Mouse (Mus musculus) MEL (cell line): ENCODE data around the gene Sla2.

Experiments used
- CHD1 ChIP-seq: IDR thresholded peaks from 2 replicates; pipeline ENCODE4 v1.6.1; 2012; ENCODE audit warnings: low read depth, mild to moderate bottlenecking, inconsistent platforms, low read length, improper control_type of control experiment
- CTCF ChIP-seq, 3 experiments: IDR thresholded peaks in 2 of 3; conservative IDR thresholded peaks in 1 of 3; 2 replicates each; pipeline ENCODE4 v1.5.1; 2011 to 2012; ENCODE audit warnings: low read length in 3 of 3, low read depth in 2 of 3, mild to moderate bottlenecking in 2 of 3, improper control_type of control experiment in 1 of 3, inconsistent platforms in 1 of 3, mixed read lengths in 1 of 3, moderate library complexity in 1 of 3; ENCODE audit not compliant: control insufficient read depth in 1 of 3, insufficient read depth in 1 of 3, poor library complexity in 1 of 3, severe bottlenecking in 1 of 3
- KAT2A ChIP-seq: conservative IDR thresholded peaks from 2 replicates; pipeline ENCODE4 v1.6.1; 2012; ENCODE audit warnings: low read depth, low read length, improper control_type of control experiment, inconsistent platforms
- ZKSCAN1 ChIP-seq: IDR thresholded peaks from 2 replicates; pipeline ENCODE4 v1.6.1; 2012; ENCODE audit warnings: low read depth, mild to moderate bottlenecking, inconsistent platforms, low read length, improper control_type of control experiment, moderate library complexity
- ZNF384 ChIP-seq: IDR thresholded peaks from 2 replicates; pipeline ENCODE4 v1.6.1; 2012; ENCODE audit warnings: low read depth, mild to moderate bottlenecking, inconsistent platforms, low read length, improper control_type of control experiment

DNA sequence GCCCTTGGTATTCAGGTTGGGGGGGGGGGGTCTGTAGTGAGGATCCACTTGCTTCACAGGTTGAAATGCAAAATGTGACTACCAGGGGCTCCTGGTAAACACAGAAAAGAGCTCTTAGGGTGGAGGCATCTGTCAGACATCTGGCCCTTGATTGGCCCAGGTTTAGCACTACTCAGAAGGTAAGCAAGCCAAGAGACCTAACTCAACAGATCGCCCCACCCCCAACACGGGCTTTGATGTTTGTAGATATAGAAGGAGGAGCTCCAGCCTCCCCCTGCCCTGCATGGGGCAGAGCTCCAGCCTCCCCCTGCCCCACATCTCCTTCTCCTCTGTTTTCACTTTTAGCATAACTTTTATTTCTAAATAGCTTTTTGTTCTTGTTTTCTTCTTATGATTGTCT lies 32.8 kb upstream of the Sla2 start:
- TF ChIP-seq CTCF (IDR thresholded peaks at IDR 0.05 in 2 of 3, conservative IDR thresholded peaks at IDR 0.05 in 1 of 3; ENCODE audit: control insufficient read depth in 1 of 3, insufficient read depth in 1 of 3, low read depth in 2 of 3, low read length in 3 of 3, poor library complexity in 1 of 3, severe bottlenecking in 1 of 3) (no peak), ZKSCAN1 (no peak), CHD1 (no peak), ZNF384 (no peak), KAT2A (no peak)
